Comparison of ENCODE assay signal across 8 mouse cellular contexts in the genomic region with DNA sequence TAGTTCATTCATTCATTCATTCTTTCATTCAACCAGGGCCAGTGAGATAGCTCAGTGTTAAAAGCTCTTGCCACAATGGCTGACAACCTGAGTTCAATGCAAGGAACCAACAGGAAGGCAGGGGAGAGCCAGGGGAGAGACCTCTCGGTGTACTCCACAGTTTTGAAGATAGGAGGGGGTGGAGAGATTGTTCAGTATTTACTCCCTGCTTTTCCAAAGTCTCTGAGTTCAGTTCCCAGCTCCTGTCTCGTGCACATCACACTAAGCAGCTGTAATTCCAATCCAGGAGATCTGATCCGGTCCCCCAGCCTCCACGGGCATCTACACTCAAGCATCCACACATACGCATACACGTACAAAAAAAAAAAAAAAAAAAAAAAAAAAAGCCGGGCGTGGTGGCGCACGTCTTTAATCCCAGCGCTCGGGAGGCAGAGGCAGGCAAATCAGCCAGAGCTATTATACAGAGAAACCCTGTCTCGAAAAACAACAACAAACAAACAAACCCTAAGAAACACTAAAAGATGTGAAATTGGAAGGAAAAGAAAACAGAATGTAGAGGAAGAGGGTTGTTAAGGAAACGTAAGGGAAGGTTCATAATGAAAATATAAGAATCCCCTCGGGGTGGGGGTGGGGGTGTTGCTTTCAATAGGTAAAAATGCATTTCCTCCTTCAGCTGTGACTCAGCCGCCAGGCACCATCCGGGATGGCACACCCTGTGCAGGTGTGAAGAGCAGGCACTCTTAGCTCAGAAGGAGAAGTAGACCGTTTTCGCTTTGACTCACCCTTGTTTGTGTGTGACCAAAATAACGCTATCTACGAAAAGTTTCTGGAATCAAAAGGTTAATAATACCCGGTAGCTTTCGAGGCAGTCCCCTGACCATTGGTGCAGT. TPM values are rescaled to one million over a fixed set of nuclear protein-coding genes. Genes with fewer than 3 reads are reported as not detected.
DNase-seq lines count a peak whose midpoint lies in the region; ATAC-seq and TF ChIP-seq lines count a peak whose summit lies in the region.

No protein-coding gene starts in this region.

- 0 out of 2 replicates have a peak overlapping the region, but pooled peaks have one; percentile 4 for H3K9ac ChIP-seq in heart, embryonic 15.5 days

- peak; percentile 68 for DNase-seq in R1 (ENCODE audit: low read depth, low spot score)
- peak; percentile 44 to 46 for DNase-seq in lung, adult 18-20 months
- no peak for DNase-seq in right cerebral cortex, postnatal 10 days (ENCODE audit: low spot score in 2 of 2)
- no peak for DNase-seq in adrenal gland, adult 2 months
- DNase-seq in adrenal gland, adult 8-10 months: no peak

- no peak for TF ChIP-seq POLR2A in olfactory bulb, adult 2 months (IDR thresholded peaks at IDR 0.05; ENCODE audit: insufficient read depth, low read depth, low read length)

- H3K36me3 ChIP-seq in heart, embryonic 15.5 days: no peaks in the 10 kb centered on the region

- peak; percentile 78 for ATAC-seq in CD4-positive, CD25-positive, alpha-beta regulatory T cell, adult 4 months
- ATAC-seq in heart, embryonic 15.5 days (replicated peaks; ENCODE audit: insufficient number of reproducible peaks, insufficient read depth, low FRiP score, low read depth): no peak

- no peaks in the 10 kb centered on the region for H3K27me3 ChIP-seq in heart, embryonic 15.5 days

- H3K27ac ChIP-seq in heart, embryonic 15.5 days: no peak overlapping the region
- H3K27ac ChIP-seq in olfactory bulb, adult 2 months (ENCODE audit: insufficient read depth, low read depth, low read length): no peak overlapping the region

- TF ChIP-seq CTCF in olfactory bulb, adult 2 months (IDR thresholded peaks at IDR 0.05; ENCODE audit: insufficient read depth, low read depth, low read length): no peak

- 0 out of 2 replicates have a peak, but pooled peaks cover 5% of the 10 kb centered on the region for H3K4me1 ChIP-seq in heart, embryonic 15.5 days (replicated peaks)
- peaks cover 3% of the 10 kb centered on the region; the same call in 1 of the 2 replicates for H3K4me1 ChIP-seq in olfactory bulb, adult 2 months (ENCODE audit: control insufficient read depth, insufficient read depth, low read length)

- peak overlapping the region; percentile 53 for H3K4me3 ChIP-seq in heart, embryonic 15.5 days
- H3K4me3 ChIP-seq in olfactory bulb, adult 2 months (ENCODE audit: insufficient read depth, low read depth, low read length): peak overlapping the region; percentile 19; the same call in 1 of the 2 replicates

- H3K4me2 ChIP-seq in heart, embryonic 15.5 days: peak overlapping the region; percentile 79

- H3K9me3 ChIP-seq in heart, embryonic 15.5 days (replicated peaks): no peaks in the 10 kb centered on the region

- WGBS in heart, embryonic 15.5 days: 43% methylated on average over 23 of the region's 23 CpGs
- 73% methylated on average over 23 of the region's 23 CpGs for WGBS in olfactory bulb, adult 2 months

RNA-seq across cellular contexts. Expression of gene Sub1, which starts 13.2 kb away (rescaled TPM):
- polyA plus RNA-seq in CD4-positive, CD25-positive, alpha-beta regulatory T cell, adult 4 months (2017; shearing (Covaris generic)): 100 to 1,000 TPM; 633 to 791 TPM
- polyA plus RNA-seq in heart, embryonic 15.5 days (2015; fragmentation: Nextera tagmentation; extraction: Ambion mirVana): 400 and 494 TPM in 2 replicates
- polyA plus RNA-seq in olfactory bulb, adult 2 months (2012; ENCODE audit: insufficient read depth, insufficient read length, low replicate concordance, missing spikeins): 205 TPM in 1 of 2 replicates, not detected in the other
- 100 to 1,000 TPM; 175 to 199 TPM for total RNA-seq in adrenal gland, adult 2 months (2021)
- 0.47 and 0.56 TPM in 2 replicates for polyA plus RNA-seq in adrenal gland, adult 2 months (2012; rRNA removed)
- total RNA-seq in adrenal gland, adult 8-10 months (2022): 100 to 1,000 TPM; 132 to 209 (median 154) TPM

Comparison
In these comparisons a context has a peak if more than half of its experiments do, and no peak if none do; other contexts are left out.
1. DNase-seq: peak in R1 (single experiment) and lung, adult 18-20 months (2 of 2); none in right cerebral cortex, postnatal 10 days (0 of 2), adrenal gland, adult 2 months (single experiment) and adrenal gland, adult 8-10 months (single experiment).
2. RNA of gene Sub1, which starts 13.2 kb away (polyA plus RNA-seq): 633 to 791 TPM in CD4-positive, CD25-positive, alpha-beta regulatory T cell, adult 4 months, 400 to 494 TPM in heart, embryonic 15.5 days and 205 TPM in olfactory bulb, adult 2 months; 0.47 to 0.56 TPM in adrenal gland, adult 2 months; every median in the first group is over 10 times any median in the second.